Mouse (Mus musculus) hindbrain, embryonic 11.5 days (tissue): ENCODE data around the gene Rgs8. TPM values are rescaled to one million over a fixed set of nuclear protein-coding genes. Genes with fewer than 3 reads are reported as not detected.

ENCODE experiments used
- ATAC-seq: fragments of 200-750 bp; cut with Nextera tagmentation; 2 replicates; pipeline ENCODE4 v1.8.0; 2017; ENCODE audit warnings: mild to moderate bottlenecking, moderate TSS enrichment, moderate library complexity; ENCODE audit not compliant: low FRiP score
- DNase-seq: peaks from one replicate; pipeline ENCODE4 v3.0.0-alpha.2; 2015; ENCODE audit warnings: low spot score
- H3K27ac ChIP-seq: fragments of 300-500 bp; sonication (generic); 2 replicates; pipeline ENCODE4 v1.5.1; 2014; ENCODE audit warnings: mild to moderate bottlenecking, low read depth, low read length
- H3K27me3 ChIP-seq: fragments of 300-500 bp; sonication (generic); 2 replicates; pipeline ENCODE4 v1.6.1; 2014; ENCODE audit warnings: mild to moderate bottlenecking, low read length, moderate library complexity, mixed read lengths; ENCODE audit not compliant: control insufficient read depth, insufficient read depth
- H3K36me3 ChIP-seq: fragments of 300-500 bp; sonication (generic); 2 replicates; pipeline ENCODE4 v1.6.1; 2014; ENCODE audit warnings: mild to moderate bottlenecking, low read length, moderate library complexity, mixed read lengths; ENCODE audit not compliant: control insufficient read depth, insufficient read depth
- H3K4me1 ChIP-seq: fragments of 300-500 bp; sonication (generic); replicated peaks from 2 replicates; pipeline ENCODE4 v1.6.1; 2014; ENCODE audit warnings: low read length, mixed read lengths; ENCODE audit not compliant: control insufficient read depth, insufficient read depth
- H3K4me2 ChIP-seq: fragments of 300-500 bp; sonication (generic); replicated peaks from 2 replicates; pipeline ENCODE4 v1.6.1; 2014; ENCODE audit warnings: mild to moderate bottlenecking, low read depth, low read length
- H3K4me3 ChIP-seq: fragments of 300-500 bp; sonication (generic); 2 replicates; pipeline ENCODE4 v1.5.1; 2014; ENCODE audit warnings: low read depth, low read length
- H3K9ac ChIP-seq: fragments of 300-500 bp; sonication (generic); 2 replicates; pipeline ENCODE4 v1.6.1; 2014; ENCODE audit warnings: low read depth, low read length
- H3K9me3 ChIP-seq: fragments of 300-500 bp; sonication (generic); 2 replicates; pipeline ENCODE4 v1.6.1; 2016; ENCODE audit warnings: low read length; ENCODE audit not compliant: control insufficient read depth
- WGBS: fragments of 180-500 bp; shearing (Covaris S2); extraction: QIAGEN DNeasy Blood & Tissue Kit; methylation state at CpG from one replicate; pipeline ENCODE4 v1.1.7; 2014; 5-methylcytosine and 5-hydroxymethylcytosine counted together
- polyA plus RNA-seq: library from polyadenylated mRNA; unstranded; fragments of >200 nt; fragmentation: Nextera tagmentation; extraction: Ambion mirVana; gene quantifications from 2 replicates; pipeline ENCODE4 v1.2.1, GENCODE M21; 2014

The Rgs8 gene
- polyA plus RNA-seq, 1 experiment from 2014 or later, result 5.8 TPM

- Histone ChIP-seq H3K27me3 (no peaks in the 10 kb centered on the region), H3K4me3 (no peak overlapping the region), H3K27ac (no peak overlapping the region), H3K4me2 (no peak overlapping the region), H3K9ac (no peak overlapping the region), H3K36me3 (no peaks in the 10 kb centered on the region), H3K9me3 (no peaks in the 10 kb centered on the region), H3K4me1 (no peaks in the 10 kb centered on the region)
- no peak for DNase-seq
- no peak for ATAC-seq
- 94% methylated on average over 11 of the region's 11 CpGs for WGBS
These were observed 43.3 kb downstream of the Rgs8 start for GRCm38 (mm10) chr1:153696093-153696492.

DNA sequence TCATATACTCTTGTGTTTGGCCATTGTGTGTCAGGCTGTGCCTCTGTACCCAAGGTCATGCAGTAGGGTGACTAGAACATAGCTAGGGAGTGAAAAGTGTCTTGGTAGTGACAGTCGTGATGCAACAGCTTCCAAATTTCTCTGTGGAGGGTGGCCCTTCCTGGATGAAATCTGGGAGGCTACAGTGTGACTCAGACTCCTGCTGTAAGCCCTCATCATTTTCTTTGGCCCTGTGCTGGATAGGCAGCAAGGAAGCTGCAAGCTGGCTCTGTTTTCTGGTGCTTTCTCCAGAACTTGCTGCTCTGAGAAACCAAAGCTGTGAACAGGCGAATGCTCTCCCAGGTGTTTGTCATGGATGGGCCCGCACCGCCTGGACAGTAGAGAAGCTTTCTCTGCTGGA, 43.7 kb downstream of the Rgs8 start:
- Histone ChIP-seq H3K4me3 (no peak overlapping the region), H3K9me3 (no peaks in the 10 kb centered on the region), H3K27ac (no peak overlapping the region), H3K4me1 (no peaks in the 10 kb centered on the region), H3K4me2 (no peak overlapping the region), H3K36me3 (no peaks in the 10 kb centered on the region), H3K9ac (no peak overlapping the region), H3K27me3 (no peaks in the 10 kb centered on the region)
- ATAC-seq (no peak), DNase-seq (no peak)
- 93% methylated on average over 4 of the region's 4 CpGs for WGBS

GRCm38 (mm10) chr1:153697581-153698251, 44.9 kb downstream of the Rgs8 start:
- Histone ChIP-seq H3K9me3 (no peaks in the 10 kb centered on the region), H3K27me3 (no peaks in the 10 kb centered on the region), H3K4me1 (no peaks in the 10 kb centered on the region), H3K27ac (no peak overlapping the region), H3K36me3 (no peaks in the 10 kb centered on the region), H3K4me3 (no peak overlapping the region), H3K9ac (no peak overlapping the region), H3K4me2 (no peak overlapping the region)
- no peak for DNase-seq
- 66% methylated on average over 16 of the region's 16 CpGs for WGBS
- ATAC-seq, result no peak

GRCm38 (mm10) chr1:153698311-153699084, 45.7 kb downstream of the Rgs8 start:
- H3K27ac ChIP-seq, result no peak overlapping the region
- H3K4me3 ChIP-seq, result no peak overlapping the region
- no peaks in the 10 kb centered on the region for H3K9me3 ChIP-seq
- H3K36me3 ChIP-seq, result no peaks in the 10 kb centered on the region
- DNase-seq (no peak), ATAC-seq (no peak)
- no peak overlapping the region for H3K9ac ChIP-seq
- H3K4me2 ChIP-seq, result no peak overlapping the region
- H3K4me1 ChIP-seq, result peaks cover 3% of the 10 kb centered on the region; the same call in 1 of the 2 replicates
- no peaks in the 10 kb centered on the region for H3K27me3 ChIP-seq
- WGBS, result 63% methylated on average over 7 of the region's 7 CpGs

- no peak for ATAC-seq
- no peaks in the 10 kb centered on the region for H3K36me3 ChIP-seq
- no peak overlapping the region for H3K27ac ChIP-seq
- peaks cover 4% of the 10 kb centered on the region for H3K4me1 ChIP-seq
- no peaks in the 10 kb centered on the region for H3K9me3 ChIP-seq
- H3K9ac ChIP-seq, result no peak overlapping the region
- no peaks in the 10 kb centered on the region for H3K27me3 ChIP-seq
- 89% methylated on average over 11 of the region's 11 CpGs for WGBS
- DNase-seq, result no peak
- H3K4me2 ChIP-seq, result no peak overlapping the region
- no peak overlapping the region for H3K4me3 ChIP-seq
These were observed 47.7 kb downstream of the Rgs8 start for GRCm38 (mm10) chr1:153700448-153701063.

- no peak overlapping the region for H3K4me2 ChIP-seq
- H3K27me3 ChIP-seq, result no peaks in the 10 kb centered on the region
- ATAC-seq (no peak), DNase-seq (no peak)
- H3K4me3 ChIP-seq, result no peak overlapping the region
- no peak overlapping the region for H3K27ac ChIP-seq
- no peaks in the 10 kb centered on the region for H3K36me3 ChIP-seq
- WGBS, result 86% methylated on average over 1 of the region's 1 CpGs
- no peaks in the 10 kb centered on the region for H3K9me3 ChIP-seq
- H3K4me1 ChIP-seq, result peaks cover 4% of the 10 kb centered on the region
- H3K9ac ChIP-seq, result no peak overlapping the region
These were observed 48.6 kb downstream of the Rgs8 start for GRCm38 (mm10) chr1:153701461-153701860.

- H3K27ac ChIP-seq, result no peak overlapping the region
- no peak for ATAC-seq
- H3K4me1 ChIP-seq, result peaks cover 4% of the 10 kb centered on the region
These were observed 49.5 kb downstream of the Rgs8 start for GRCm38 (mm10) chr1:153702166-153702852.

GRCm38 (mm10) chr1:153702853-153703410, 50.1 kb downstream of the Rgs8 start:
- no peak overlapping the region for H3K9ac ChIP-seq
- 63% methylated on average over 8 of the region's 8 CpGs for WGBS
- DNase-seq, result no peak
- H3K36me3 ChIP-seq, result no peaks in the 10 kb centered on the region
- H3K4me2 ChIP-seq, result no peak overlapping the region
- no peak overlapping the region for H3K4me3 ChIP-seq
- peak; percentile 18; the same call in 1 of the 2 replicates for ATAC-seq
- H3K9me3 ChIP-seq, result no peaks in the 10 kb centered on the region
- H3K27me3 ChIP-seq, result no peaks in the 10 kb centered on the region
- H3K27ac ChIP-seq, result peak overlapping the region; percentile 3; the same call in 1 of the 2 replicates
- H3K4me1 ChIP-seq, result peaks cover 4% of the 10 kb centered on the region

More at GRCm38 (mm10) chr1:153702166-153702852, 49.5 kb downstream of the Rgs8 start:
- Histone ChIP-seq H3K9me3 (no peaks in the 10 kb centered on the region), H3K27me3 (no peaks in the 10 kb centered on the region), H3K36me3 (no peaks in the 10 kb centered on the region), H3K4me3 (no peak overlapping the region), H3K4me2 (no peak overlapping the region), H3K9ac (no peak overlapping the region)
- DNase-seq, result no peak
- WGBS, result 78% methylated on average over 8 of the region's 8 CpGs
